Mouse (Mus musculus): ENCODE data around the gene Aldh6a1. TPM values are rescaled to one million over a fixed set of nuclear protein-coding genes. Genes with fewer than 3 reads are reported as not detected.
A peak's percentile ranks its signal among the peaks of the same experiment; 100 is the strongest.

Gene Aldh6a1
- 25.9 and 27.3 TPM in 2 replicates for polyA plus RNA-seq (2016; fragmentation: Nextera tagmentation; extraction: Ambion mirVana)

GRCm38 (mm10) chr12:84450718-84451646 is at the start of gene Aldh6a1, which contains the start of gene Lin52:
Aldh6a1 (minus strand) TSS chr12:84451004.
Lin52 (plus strand) TSS chr12:84451422.
- Histone ChIP-seq H3K9ac (replicated peaks) (peak within 1 kb of the TSS; percentile 74), H3K9me3 (no peaks in the 10 kb centered on the region), H3K4me2 (replicated peaks) (peak within 1 kb of the TSS; percentile 87), H3K4me3 (peak within 1 kb of the TSS; percentile 76), H3K4me1 (peaks cover 16% of the 10 kb centered on the region), H3K27ac (replicated peaks) (peak within 1 kb of the TSS; percentile 61), H3K36me3 (no peaks in the 10 kb centered on the region), H3K27me3 (no peaks in the 10 kb centered on the region; the same call in 1 of the 2 replicates)
- peak; percentile 98 for ATAC-seq (ENCODE audit: low FRiP score, low read depth)
- under 1% methylated on average over 49 of the region's 49 CpGs for WGBS

- Histone ChIP-seq H3K36me3 (no peaks in the 10 kb centered on the region), H3K27me3 (no peaks in the 10 kb centered on the region), H3K4me2 (replicated peaks) (no peak overlapping the region), H3K27ac (replicated peaks) (no peak overlapping the region), H3K9ac (replicated peaks) (no peak overlapping the region), H3K4me1 (peaks cover 10% of the 10 kb centered on the region), H3K9me3 (no peaks in the 10 kb centered on the region), H3K4me3 (no peak overlapping the region)
- no peak for ATAC-seq (ENCODE audit: low FRiP score, low read depth)
- 94% methylated on average over 1 of the region's 1 CpGs for WGBS
Measured at GRCm38 (mm10) chr12:84496795-84497194, 46.0 kb upstream of the Aldh6a1 start.

GRCm38 (mm10) chr12:84487324-84488056 is 36.7 kb upstream of the Aldh6a1 start:
- Histone ChIP-seq H3K9ac (replicated peaks) (no peak overlapping the region), H3K36me3 (no peaks in the 10 kb centered on the region), H3K4me1 (peaks cover 10% of the 10 kb centered on the region), H3K27ac (replicated peaks) (0 out of 2 replicates have a peak overlapping the region, but pooled peaks have one; percentile 15), H3K4me3 (no peak overlapping the region), H3K27me3 (peaks cover 18% of the 10 kb centered on the region), H3K4me2 (replicated peaks) (no peak overlapping the region), H3K9me3 (no peaks in the 10 kb centered on the region)
- 31% methylated on average over 8 of the region's 8 CpGs for WGBS
- ATAC-seq (ENCODE audit: low FRiP score, low read depth): peak; percentile 95

- ATAC-seq (ENCODE audit: low FRiP score, low read depth): no peak
- no peak overlapping the region for H3K4me2 ChIP-seq (replicated peaks)
- no peaks in the 10 kb centered on the region for H3K9me3 ChIP-seq
- peaks cover 9% of the 10 kb centered on the region for H3K4me1 ChIP-seq
- no peak overlapping the region for H3K4me3 ChIP-seq
- 84% methylated on average over 14 of the region's 14 CpGs for WGBS
- no peak overlapping the region for H3K9ac ChIP-seq (replicated peaks)
- H3K27ac ChIP-seq (replicated peaks): no peak overlapping the region
- H3K36me3 ChIP-seq: 0 out of 2 replicates have a peak, but pooled peaks cover 6% of the 10 kb centered on the region
- H3K27me3 ChIP-seq: peaks cover 16% of the 10 kb centered on the region
Measured at GRCm38 (mm10) chr12:84482778-84483585, 32.2 kb upstream of the Aldh6a1 start.

- H3K27me3 ChIP-seq: peaks cover 16% of the 10 kb centered on the region
- H3K4me1 ChIP-seq: no peaks in the 10 kb centered on the region
- no peak overlapping the region for H3K27ac ChIP-seq (replicated peaks)
- 0 out of 2 replicates have a peak, but pooled peaks cover 6% of the 10 kb centered on the region for H3K36me3 ChIP-seq
- H3K9me3 ChIP-seq: no peaks in the 10 kb centered on the region
- no peak overlapping the region for H3K4me2 ChIP-seq (replicated peaks)
- H3K9ac ChIP-seq (replicated peaks): no peak overlapping the region
- no peak overlapping the region for H3K4me3 ChIP-seq
- ATAC-seq (ENCODE audit: low FRiP score, low read depth): no peak
- 64% methylated on average over 2 of the region's 2 CpGs for WGBS
Measured at GRCm38 (mm10) chr12:84481251-84481650, 30.4 kb upstream of the Aldh6a1 start.

- no peaks in the 10 kb centered on the region for H3K4me1 ChIP-seq
- no peak overlapping the region for H3K4me2 ChIP-seq (replicated peaks)
- H3K36me3 ChIP-seq: peaks cover 6% of the 10 kb centered on the region; the same call in 1 of the 2 replicates
- H3K27ac ChIP-seq (replicated peaks): no peak overlapping the region
- WGBS: 94% methylated on average over 7 of the region's 7 CpGs
- 0 out of 2 replicates have a peak, but pooled peaks cover 9% of the 10 kb centered on the region for H3K27me3 ChIP-seq
- H3K9me3 ChIP-seq: no peaks in the 10 kb centered on the region
- no peak overlapping the region for H3K9ac ChIP-seq (replicated peaks)
- no peak for ATAC-seq (ENCODE audit: low FRiP score, low read depth)
- H3K4me3 ChIP-seq: no peak overlapping the region
Measured at GRCm38 (mm10) chr12:84478937-84479336, 28.1 kb upstream of the Aldh6a1 start.

- 0% methylated on average over 1 of the region's 1 CpGs for WGBS
- no peaks in the 10 kb centered on the region for H3K27me3 ChIP-seq
- H3K9ac ChIP-seq (replicated peaks): no peak overlapping the region
- peaks cover 12% of the 10 kb centered on the region for H3K36me3 ChIP-seq
- H3K27ac ChIP-seq (replicated peaks): no peak overlapping the region
- H3K9me3 ChIP-seq: no peaks in the 10 kb centered on the region
- H3K4me1 ChIP-seq: no peaks in the 10 kb centered on the region
- H3K4me3 ChIP-seq: no peak overlapping the region
- H3K4me2 ChIP-seq (replicated peaks): no peak overlapping the region
- ATAC-seq (ENCODE audit: low FRiP score, low read depth): no peak
Measured at GRCm38 (mm10) chr12:84468701-84469100, 17.9 kb upstream of the Aldh6a1 start.

- Histone ChIP-seq H3K36me3 (peaks cover 36% of the 10 kb centered on the region), H3K27me3 (no peaks in the 10 kb centered on the region), H3K27ac (replicated peaks) (no peak overlapping the region), H3K9me3 (no peaks in the 10 kb centered on the region), H3K9ac (replicated peaks) (no peak overlapping the region), H3K4me2 (replicated peaks) (no peak overlapping the region), H3K4me1 (no peaks in the 10 kb centered on the region), H3K4me3 (no peak overlapping the region)
- ATAC-seq (ENCODE audit: low FRiP score, low read depth): no peak
- 84% methylated on average over 3 of the region's 3 CpGs for WGBS
Measured at GRCm38 (mm10) chr12:84462856-84463255, 12.1 kb upstream of the Aldh6a1 start.

- no peak overlapping the region for H3K9ac ChIP-seq (replicated peaks)
- 92% methylated on average over 5 of the region's 5 CpGs for WGBS
- H3K4me1 ChIP-seq: no peaks in the 10 kb centered on the region
- ATAC-seq (ENCODE audit: low FRiP score, low read depth): no peak
- H3K36me3 ChIP-seq: peaks cover 46% of the 10 kb centered on the region
- no peak overlapping the region for H3K27ac ChIP-seq (replicated peaks)
- H3K4me3 ChIP-seq: no peak overlapping the region
- H3K9me3 ChIP-seq: no peaks in the 10 kb centered on the region
- no peaks in the 10 kb centered on the region for H3K27me3 ChIP-seq
- no peak overlapping the region for H3K4me2 ChIP-seq (replicated peaks)
Measured at GRCm38 (mm10) chr12:84461416-84461815, 10.6 kb upstream of the Aldh6a1 start.

- no peaks in the 10 kb centered on the region for H3K27me3 ChIP-seq
- H3K36me3 ChIP-seq: peaks cover 46% of the 10 kb centered on the region
- H3K9ac ChIP-seq (replicated peaks): no peak overlapping the region; the same call in 1 of the 2 replicates
- no peak overlapping the region for H3K4me2 ChIP-seq (replicated peaks)
- H3K27ac ChIP-seq (replicated peaks): no peak overlapping the region
- 53% methylated on average over 1 of the region's 1 CpGs for WGBS
- no peak for ATAC-seq (ENCODE audit: low FRiP score, low read depth)
- H3K4me3 ChIP-seq: no peak overlapping the region
- no peaks in the 10 kb centered on the region for H3K4me1 ChIP-seq
- H3K9me3 ChIP-seq: no peaks in the 10 kb centered on the region
Measured at GRCm38 (mm10) chr12:84459845-84460244, 9.0 kb upstream of the Aldh6a1 start.

- Histone ChIP-seq H3K9ac (replicated peaks) (no peak overlapping the region), H3K9me3 (no peaks in the 10 kb centered on the region), H3K4me3 (no peak overlapping the region), H3K4me2 (replicated peaks) (no peak overlapping the region), H3K4me1 (peaks cover 7% of the 10 kb centered on the region), H3K36me3 (peaks cover 29% of the 10 kb centered on the region), H3K27me3 (no peaks in the 10 kb centered on the region), H3K27ac (replicated peaks) (no peak overlapping the region)
- 95% methylated on average over 3 of the region's 3 CpGs for WGBS
- ATAC-seq (ENCODE audit: low FRiP score, low read depth): no peak
Measured at GRCm38 (mm10) chr12:84456911-84457310, 6.1 kb upstream of the Aldh6a1 start.

Measured in midbrain, embryonic 12.5 days (tissue).